Mouse (Mus musculus) spleen, embryonic (tissue): Measurements from ENCODE around the gene Il17f.
"Not testable (repeated sequence)": the region's sequence is repeated elsewhere in the genome, so short reads cannot be mapped to it uniquely, and the experiment has no call there.

Experiments
- CTCF ChIA-PET: fragments of 350-600 bp; sonication (Branson Sonifier 250); formaldehyde crosslinking; loops from one replicate; lab custom pipeline; 2022; lab: Charles Lee

Il17f gene

GRCm38 (mm10) chr1:20790517-20790916, at the start of gene Il17f:
Il17f (minus strand) TSS chr1:20790617.
- CTCF ChIA-PET = not testable (repeated sequence)

DNA sequence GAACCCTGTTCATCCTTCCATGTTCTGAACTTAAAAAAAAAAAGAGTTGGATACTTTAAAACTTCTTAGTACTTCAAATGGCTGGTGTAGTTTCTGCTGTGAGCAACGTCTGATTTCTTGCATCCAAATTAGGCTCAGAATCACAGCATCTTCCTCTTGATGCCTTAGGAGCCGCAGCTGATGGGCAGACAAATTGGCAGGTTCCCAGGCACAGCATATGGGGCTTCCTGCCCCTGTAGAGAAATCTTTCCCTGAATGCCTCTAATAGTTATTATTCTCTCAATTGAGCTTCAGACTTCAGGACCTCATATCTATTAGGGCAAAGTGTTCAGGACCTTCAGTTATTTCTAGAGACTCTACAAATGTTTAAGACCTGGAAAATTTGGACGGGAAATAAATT, 49.5 kb upstream of the Il17f start:
- CTCF ChIA-PET = no interaction called here

GRCm38 (mm10) chr1:20836551-20837125, 46.2 kb upstream of the Il17f start:
- CTCF ChIA-PET = no interaction called here

DNA sequence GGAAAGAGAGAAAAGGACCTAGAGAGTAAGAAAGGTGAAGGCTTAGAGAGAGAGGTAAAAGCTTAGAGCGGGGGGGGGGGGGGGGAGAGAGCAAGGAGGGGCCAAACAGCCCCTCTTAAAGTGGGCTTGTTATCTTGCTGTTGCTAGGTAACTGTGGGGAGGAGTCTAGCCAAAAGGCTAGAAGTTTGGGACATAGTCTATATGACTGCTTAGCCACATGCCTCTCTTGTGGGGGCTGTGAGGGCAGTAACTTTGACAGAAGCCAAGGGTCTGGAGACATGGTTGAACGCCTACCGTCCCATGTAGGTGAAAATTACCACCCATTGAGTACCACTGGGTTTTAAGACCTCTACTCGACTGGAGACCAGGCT, 42.7 kb upstream of the Il17f start:
- CTCF ChIA-PET = no interaction called here

GRCm38 (mm10) chr1:20832473-20833140, 42.2 kb upstream of the Il17f start:
- CTCF ChIA-PET = no interaction called here

DNA sequence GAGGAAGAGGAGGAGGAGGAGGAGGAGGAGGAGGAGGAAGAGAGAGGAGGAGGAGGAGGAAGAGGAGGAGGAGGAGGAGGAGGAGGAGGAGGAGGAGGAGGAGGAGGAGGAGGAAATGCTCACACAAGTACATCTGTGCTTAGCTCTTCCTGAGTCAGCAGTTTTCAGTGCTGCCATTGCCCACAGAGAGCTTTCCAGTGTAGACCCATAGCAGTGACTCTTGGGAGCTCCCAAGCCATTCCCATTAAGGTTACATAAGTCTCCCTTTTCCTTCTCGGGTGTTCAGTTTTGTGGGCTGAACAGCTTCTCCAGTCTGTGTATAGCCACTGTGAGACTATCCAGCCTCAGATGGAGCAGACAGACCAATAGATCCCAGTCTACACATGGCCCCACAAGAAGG, 40.1 kb upstream of the Il17f start:
- CTCF ChIA-PET = no interaction called here

DNA sequence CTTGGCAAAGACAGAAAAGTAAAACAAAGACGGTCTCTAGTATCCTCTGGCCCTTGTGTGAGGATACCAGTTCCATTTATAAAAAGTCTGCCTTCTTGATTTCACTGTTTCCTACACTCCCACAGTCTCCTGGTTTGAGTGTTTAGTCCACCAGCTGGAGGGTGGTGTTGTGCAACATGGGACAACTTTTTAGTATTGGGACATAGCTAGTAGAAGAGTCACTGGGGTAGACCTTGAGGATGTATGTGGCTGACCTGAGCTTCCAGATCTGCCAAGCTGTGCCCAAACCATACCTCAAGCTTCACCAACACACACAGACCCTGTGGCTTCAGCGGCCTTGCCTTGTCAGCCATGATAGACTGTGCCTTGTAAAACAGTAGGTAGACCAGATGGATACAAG, 37.6 kb upstream of the Il17f start:
- CTCF ChIA-PET = no interaction called here

GRCm38 (mm10) chr1:20825036-20825435, 34.6 kb upstream of the Il17f start:
- CTCF ChIA-PET = no interaction called here

DNA sequence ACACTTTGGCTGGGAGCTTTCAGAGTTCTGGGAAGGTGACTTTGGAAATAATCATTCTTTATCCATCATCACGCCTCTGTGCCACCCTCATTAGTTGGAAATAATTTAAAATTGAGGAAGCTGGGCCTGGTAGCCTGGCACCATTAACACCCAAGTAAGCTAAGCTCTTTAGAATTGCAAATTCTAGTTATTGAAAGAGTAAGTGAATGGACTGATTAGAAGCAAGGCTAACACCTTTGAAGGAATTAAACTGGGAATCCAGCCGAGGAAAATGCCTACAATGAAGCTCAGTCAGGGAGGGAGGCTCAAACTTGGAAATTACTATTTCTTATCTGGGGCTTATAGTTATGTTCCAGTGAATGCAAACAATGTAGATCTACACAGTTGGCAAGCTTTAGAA, 33.5 kb upstream of the Il17f start:
- CTCF ChIA-PET = no interaction called here

- CTCF ChIA-PET = no interaction called here
These were observed 33.1 kb upstream of the Il17f start for GRCm38 (mm10) chr1:20823471-20823870.

DNA sequence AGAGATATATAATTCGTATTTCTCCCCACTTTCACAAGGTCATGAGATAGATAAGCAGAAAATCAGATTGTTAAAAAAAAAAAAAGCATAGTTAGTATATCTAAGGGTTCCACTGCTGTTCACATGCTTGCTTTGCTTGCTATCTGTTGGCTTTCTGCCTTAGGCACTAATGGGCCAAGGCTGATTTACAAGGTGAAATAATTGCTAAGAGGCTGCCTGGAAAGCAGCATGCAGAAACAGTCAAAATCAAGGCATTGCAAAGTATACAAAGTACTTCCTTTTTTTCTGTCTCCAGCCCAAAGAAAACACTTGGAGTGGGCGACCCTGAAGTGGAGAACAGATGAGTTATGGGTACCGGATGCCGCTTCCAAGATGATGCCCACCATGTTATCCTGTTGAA, 30.5 kb upstream of the Il17f start:
- CTCF ChIA-PET = no interaction called here

GRCm38 (mm10) chr1:20819771-20820605, 29.6 kb upstream of the Il17f start, which contains the start of gene Mcm3:
Mcm3 (minus strand) TSS chr1:20820312.
- CTCF ChIA-PET = no interaction called here

DNA sequence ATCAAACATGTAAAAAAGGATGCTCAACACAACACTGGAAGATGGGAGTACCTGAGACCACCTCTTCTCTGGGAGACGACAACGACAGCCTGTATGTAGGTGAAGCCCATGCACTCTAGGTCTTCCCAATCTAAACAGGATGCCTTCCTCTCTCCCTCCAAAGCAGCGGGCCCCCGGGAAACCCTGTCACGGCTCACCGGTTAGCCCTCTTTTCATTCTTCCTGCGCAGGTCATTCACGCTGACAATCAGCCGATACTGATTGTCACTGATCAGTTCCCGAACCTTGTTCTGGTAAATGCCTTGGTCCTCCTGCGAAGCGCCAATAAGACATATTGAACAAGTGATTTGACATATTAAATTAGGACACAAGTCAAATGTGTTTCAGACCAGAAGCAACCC, 27.2 kb upstream of the Il17f start:
- CTCF ChIA-PET = no interaction called here

DNA sequence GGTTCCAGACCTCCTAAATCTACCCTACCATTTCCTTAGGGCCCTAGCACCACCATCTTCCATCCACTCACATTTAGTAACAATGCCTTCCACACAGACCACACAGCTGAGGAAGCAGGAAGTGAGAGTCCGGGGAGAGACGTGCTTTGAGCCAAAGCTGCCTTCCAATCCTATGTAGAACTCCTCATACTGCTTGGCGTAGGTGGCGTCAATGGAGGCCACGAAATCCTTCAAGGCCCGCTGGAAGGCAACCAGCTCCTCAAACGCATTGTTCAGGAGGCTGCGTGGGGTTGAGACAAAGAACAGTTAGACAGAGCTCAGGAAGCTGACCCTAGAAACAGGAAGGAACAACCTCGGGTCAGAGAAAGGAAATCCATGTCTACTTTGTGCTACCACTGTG, 26.8 kb upstream of the Il17f start:
- CTCF ChIA-PET = no interaction called here

DNA sequence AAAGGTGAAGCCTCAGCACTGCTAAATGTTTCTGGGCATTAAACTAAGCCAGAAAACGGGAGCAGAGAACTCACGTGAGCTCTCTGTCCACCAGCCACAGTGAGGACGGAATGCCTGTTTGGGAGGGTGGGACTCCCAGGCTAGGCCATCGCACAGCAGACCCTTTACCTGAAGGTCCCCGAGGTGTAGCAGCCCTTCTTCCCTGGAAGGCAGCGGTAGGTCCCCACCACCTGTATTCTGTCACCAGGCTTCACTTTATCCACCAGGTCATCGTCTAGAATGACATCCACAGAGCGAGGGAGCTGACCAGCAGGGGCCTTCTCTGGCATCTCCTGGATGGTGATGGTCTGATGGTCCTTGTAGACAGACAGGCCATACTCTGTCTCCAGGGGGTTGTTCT, 24.1 kb upstream of the Il17f start:
- CTCF ChIA-PET = no interaction called here

DNA sequence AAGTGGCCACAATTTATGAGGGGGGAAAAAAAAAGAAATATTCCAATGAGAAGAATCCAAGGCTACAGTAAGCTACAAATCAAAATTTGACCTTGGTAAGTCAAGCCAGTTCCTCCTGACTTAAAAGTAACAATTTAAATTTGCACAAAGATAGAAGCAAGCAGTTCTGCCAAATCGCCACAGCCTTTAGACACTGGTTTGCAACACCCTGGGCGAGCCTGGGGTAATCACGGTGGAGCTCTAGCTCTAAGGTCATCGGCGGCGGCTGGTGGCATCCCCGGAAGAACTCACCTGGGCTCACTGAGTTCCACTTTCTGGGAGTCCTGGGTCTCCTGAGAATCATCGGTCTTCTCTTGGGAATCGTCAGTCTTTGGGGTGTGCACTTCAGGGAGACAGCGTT, 14.1 kb upstream of the Il17f start:
- CTCF ChIA-PET = no interaction called here

GRCm38 (mm10) chr1:20801682-20802390, 11.4 kb upstream of the Il17f start:
- CTCF ChIA-PET = no interaction called here

- CTCF ChIA-PET = no interaction called here
These were observed 10.9 kb upstream of the Il17f start for GRCm38 (mm10) chr1:20801275-20801674.

DNA sequence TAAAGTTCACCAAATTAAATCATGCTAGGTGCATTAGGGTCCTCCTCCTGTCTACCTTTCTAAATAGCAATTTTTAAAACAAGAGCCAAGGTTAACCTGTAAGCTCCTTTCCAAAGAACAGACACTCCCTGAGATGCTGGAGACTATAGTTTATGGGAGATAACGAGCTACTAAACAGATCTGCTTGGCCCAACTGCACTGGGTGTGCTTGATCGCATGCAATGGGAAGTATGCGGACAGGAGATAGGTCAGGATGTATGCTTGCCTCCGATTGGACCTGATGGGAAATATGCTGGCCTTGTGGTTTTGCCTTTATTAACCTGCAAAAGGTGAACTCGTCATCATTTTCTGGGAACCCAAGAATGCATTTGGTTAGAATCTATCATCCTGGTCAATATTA, 4.8 kb upstream of the Il17f start:
- CTCF ChIA-PET = no interaction called here

- CTCF ChIA-PET = no interaction called here
These were observed 4.3 kb upstream of the Il17f start for GRCm38 (mm10) chr1:20794760-20795159.

- CTCF ChIA-PET = no interaction called here
These were observed 997 bp upstream of the Il17f start for GRCm38 (mm10) chr1:20791414-20791813.

DNA sequence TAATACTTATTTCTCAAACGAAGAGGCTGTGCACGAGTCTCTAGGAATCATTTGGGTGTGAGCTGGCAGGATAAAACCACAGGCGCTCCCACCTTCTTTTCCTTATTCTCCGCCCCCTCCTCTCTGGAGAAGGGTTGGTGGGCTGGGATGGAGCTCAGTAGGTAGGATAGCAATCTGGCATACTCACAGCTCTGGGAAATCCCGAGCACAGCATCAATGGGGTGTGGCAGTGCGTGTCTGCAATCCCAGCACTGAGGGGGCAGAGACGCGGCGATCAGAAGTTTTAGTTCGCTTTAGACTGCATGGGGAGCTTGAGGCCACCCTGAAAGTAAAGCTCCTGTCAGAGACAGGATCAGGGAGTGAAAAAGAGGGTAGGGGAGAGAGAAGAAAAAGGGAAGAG, 2.0 kb downstream of the Il17f start:
- CTCF ChIA-PET = no interaction called here
